Mouse (Mus musculus) R1 (cell line): Measurements from ENCODE around the gene 1190005I06Rik.
"Not testable (repeated sequence)": the region's sequence is repeated elsewhere in the genome, so short reads cannot be mapped to it uniquely, and the experiment has no call there.

ENCODE experiments used
- DNase-seq: peaks from one replicate; pipeline ENCODE4 v3.0.0-alpha.2; 2018; ENCODE audit warnings: low read depth, low spot score

1190005I06Rik gene

DNA sequence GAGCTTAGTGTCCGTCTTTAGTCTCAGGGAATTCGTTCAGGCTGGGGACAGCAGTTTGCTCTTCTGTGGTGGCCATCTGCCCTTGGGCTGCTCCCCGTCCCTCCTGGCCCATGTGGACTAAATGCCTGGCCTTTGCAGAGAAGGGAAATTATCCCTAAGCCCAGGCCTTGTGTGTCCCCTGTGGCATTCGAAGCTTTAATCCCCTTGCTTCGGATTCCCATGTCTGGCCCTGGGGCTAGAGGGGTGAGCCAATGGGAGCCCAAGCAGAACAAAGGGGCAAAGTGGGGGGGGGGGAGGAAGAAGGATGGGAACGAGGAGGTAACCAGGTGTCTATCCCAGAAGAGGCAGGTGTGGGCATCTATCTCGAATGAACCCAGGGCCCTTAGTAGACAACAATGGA is at the start of gene 1190005I06Rik:
Gene 1190005I06Rik (minus strand): TSS at position 101 of the 400 bp plus-strand sequence.
- DNase-seq = no peak

DNA sequence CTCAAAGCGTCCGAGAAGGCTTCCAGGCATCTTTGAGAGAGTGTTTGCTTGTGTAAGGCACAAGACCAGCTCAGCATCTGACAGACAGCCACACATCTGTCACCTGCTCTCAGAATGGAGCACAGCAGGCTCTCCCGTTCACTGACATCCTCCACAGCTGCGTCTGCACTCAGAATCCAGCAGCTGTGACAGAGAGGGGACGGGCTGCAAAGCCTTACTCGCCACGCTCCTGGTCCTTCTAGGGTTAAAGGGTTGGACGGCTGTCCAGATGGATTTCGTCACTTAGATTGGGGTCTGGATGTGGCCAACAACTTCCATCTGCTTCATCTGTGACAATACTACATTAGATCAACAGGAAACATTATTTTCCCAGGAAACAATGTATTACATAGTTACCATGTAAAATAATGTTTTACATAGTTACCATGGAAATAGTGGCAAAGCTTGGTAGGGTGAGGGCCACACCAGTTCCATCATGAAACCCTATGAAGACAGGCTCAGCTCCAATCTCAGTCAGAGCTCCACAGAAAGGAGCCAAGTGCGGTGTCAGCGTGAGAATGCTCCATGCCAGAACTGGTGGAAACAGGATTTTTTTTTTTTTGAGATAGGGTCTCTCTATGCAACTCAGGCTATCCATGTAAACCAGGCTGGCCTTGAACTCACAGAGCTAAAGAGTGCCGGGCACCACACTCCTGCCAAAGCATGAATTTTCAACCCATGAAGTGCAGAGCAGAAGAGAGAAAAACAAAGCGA is 49.1 kb upstream of the 1190005I06Rik start:
- DNase-seq = no peak

GRCm38 (mm10) chr8:120693861-120694493 is 46.5 kb upstream of the 1190005I06Rik start:
- DNase-seq = peak; percentile 88

- DNase-seq = no peak
Observed at GRCm38 (mm10) chr8:120692934-120693333, 45.5 kb upstream of the 1190005I06Rik start.

GRCm38 (mm10) chr8:120688511-120688910 is 41.1 kb upstream of the 1190005I06Rik start:
- DNase-seq = no peak

DNA sequence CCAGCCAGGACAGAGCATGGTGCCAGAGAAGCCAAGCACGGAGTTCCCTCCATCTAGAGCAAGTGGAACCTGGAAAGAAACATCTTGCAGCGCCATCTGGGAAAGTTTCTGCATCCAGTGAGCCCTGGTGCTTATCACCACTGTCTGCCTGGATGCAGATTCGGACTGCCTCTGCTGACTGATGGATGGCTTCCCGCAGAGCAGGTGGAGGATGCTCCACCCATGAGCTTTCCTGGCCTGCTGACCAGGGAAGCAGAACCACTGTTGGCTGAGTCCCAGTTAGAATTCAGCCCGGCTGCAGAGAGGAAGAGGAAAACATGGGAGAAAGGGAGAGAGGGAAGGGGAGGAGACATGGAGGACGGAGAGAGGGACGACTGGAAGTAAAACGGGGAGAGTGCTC is 40.4 kb upstream of the 1190005I06Rik start:
- DNase-seq = no peak

GRCm38 (mm10) chr8:120686576-120686975 is 39.1 kb upstream of the 1190005I06Rik start:
- DNase-seq = no peak

DNA sequence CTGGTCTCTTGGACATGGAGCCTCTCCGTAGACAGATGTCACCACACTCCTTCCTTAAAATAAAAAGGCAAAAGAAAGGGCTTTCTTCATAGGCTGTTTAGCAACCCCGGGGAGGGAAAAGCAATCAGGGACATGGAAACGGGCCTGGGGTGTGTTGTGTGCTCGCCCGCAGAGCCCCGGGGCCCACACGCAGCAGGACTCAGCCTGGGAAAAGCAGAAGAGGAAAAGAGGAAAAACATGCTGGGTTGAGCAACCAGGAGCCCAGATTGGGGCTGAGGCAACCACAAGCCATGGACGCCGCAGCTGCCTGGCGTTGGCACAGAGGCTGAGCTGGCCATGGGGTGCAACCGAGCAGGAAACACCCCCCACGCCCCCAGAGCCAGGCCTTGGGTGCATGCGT is 38.6 kb upstream of the 1190005I06Rik start:
- DNase-seq = no peak

DNA sequence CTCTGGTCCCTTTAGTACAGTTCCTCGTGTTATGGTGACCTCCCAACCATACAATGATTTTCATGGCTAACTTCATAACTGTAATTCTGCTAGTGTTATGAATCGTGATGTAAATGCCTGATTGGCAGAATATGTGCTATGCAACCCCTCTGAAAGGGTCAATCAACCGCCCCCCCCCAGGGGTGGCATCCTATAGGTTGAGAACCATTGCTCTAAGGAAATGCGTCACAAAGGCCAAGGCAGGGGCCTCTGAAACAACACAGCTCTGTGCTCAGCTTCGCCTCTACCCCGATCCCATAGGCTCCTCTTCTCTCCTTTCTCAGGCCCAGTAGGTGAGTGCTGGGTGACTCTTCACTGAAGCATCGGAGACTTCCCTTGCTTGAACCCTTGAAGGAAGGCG is 38.2 kb upstream of the 1190005I06Rik start:
- no peak for DNase-seq

- DNase-seq = no peak
Observed at GRCm38 (mm10) chr8:120685097-120685496, 37.7 kb upstream of the 1190005I06Rik start.

DNA sequence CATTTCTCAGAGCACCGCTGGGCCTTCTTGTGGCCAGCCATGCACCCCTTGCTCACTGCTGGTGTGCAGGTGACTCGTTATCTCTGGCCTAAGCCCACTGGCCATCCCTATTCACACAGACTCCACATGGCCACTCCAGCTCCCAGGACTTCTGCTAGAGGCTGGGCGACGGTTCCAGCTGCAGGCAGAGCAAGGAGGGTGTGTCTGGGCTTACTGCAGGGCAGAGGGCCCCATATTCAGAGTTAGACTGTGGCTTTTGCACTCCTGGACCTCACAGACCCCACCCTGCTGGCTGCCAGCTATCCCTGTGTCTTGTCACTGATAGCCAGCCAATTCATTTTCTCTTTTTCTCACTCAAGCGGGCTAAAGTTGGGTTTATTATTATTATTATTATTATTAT is 36.6 kb upstream of the 1190005I06Rik start:
- DNase-seq = no peak

DNA sequence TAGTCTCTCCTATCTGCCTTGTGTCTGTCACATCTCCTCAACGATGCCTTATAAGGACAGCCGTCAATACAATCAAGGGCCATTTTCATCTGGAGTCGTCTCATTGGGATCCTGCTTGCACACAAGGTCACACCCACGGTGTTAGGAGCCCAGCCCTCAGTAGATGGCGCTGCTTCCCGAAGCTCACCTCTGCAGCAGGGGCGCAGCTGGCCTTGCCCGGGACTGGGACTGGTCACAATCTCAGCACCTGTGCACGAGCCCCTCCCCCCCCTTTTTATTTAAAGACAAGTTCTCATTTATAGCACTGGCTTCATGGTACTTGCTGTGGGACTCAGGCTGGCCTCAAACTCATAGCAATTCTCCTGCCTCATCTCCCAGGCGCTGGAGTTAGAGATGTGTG is 36.2 kb upstream of the 1190005I06Rik start:
- peak; percentile 73 for DNase-seq

- DNase-seq = no peak
Observed at GRCm38 (mm10) chr8:120681113-120681512, 33.7 kb upstream of the 1190005I06Rik start.

GRCm38 (mm10) chr8:120680405-120680804 is 33.0 kb upstream of the 1190005I06Rik start:
- DNase-seq = not testable (repeated sequence)

DNA sequence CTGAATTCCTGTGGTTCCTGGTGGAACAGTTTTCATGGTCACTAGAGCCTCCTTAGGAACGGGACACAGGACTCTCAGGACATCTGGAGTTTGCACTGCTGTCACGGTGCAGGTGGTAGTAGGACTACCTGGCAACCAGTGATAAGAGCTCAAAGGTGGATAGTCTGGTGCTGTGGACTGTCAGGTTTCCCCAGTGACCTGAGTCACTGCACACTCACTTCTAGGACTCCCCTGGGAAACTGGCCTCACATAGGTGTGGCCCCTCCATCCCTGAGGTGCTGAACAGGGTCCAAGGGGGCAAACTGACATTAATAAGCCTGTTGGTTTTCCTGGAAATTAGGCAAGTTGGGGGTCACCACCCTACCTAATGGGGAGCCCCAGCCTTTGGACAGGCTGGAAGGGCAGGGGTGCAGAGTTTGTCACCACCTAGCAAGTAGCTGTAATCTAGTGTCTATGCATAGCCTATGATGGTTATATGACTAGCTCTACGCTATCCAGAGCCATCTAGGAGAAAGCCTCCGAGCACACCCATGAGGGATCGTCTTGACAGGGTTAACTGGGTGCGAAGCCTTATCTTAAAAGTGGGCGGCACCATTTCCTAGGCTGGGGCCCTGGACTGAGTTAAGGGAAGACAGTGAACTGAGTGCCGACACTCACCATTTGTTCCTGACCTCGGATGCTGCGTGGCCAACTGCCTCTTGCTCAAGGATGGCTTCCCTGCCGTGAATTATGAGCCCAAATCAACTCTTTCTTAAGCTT is 32.4 kb upstream of the 1190005I06Rik start:
- DNase-seq = no peak

- peak; percentile 88 for DNase-seq
Observed at GRCm38 (mm10) chr8:120678447-120678846, 31.0 kb upstream of the 1190005I06Rik start.

DNA sequence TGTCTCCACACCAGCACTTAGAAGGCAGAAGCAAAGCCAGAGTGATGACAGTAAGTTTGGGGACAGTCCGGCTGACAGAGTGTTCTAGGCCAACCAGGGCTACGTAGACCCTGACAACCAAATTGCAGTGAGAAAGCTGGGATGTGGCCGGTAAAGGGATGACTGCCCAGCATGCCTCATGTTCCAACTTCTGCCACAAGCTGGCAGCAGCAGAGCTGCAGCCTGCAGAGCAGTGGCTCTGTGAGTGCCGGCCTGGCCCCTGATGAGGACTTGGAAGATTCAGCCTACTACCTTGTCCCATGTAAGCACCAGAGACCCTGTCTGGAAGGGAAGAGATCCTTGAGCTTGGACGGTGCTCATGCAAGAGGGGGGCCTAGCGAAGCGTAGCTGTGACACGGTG is 28.3 kb upstream of the 1190005I06Rik start:
- no peak for DNase-seq

GRCm38 (mm10) chr8:120673298-120673697 is 25.9 kb upstream of the 1190005I06Rik start:
- no peak for DNase-seq

DNA sequence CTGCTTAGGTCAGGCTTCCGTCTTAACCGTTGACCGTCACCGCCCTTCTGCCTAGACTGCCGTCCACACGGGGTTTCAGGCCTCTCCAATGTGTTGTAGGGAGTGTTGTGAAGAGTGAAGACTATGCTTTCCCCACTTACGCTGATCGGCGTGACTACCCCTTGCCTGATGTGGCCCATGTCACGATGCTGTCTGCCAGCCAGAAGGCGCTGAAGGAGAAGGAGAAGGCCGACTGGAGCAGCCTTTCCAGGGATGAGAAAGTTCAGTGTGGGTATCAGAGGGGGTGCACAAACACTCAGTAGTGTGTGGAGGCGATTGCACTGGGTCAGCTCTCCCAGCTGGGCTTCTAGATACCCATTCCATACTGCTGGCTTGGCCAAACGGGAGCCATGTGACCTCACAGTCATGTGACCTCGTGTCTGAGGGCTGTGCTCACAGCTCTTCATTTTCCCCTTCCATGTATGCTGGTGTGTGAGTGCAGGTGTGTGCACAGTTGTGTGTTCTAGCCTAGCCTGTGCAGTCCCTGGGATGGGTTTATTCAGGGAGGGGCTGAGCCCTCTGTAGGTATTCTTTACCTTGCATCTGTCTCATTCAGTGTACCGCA is 25.3 kb upstream of the 1190005I06Rik start:
- DNase-seq = peak; percentile 44

- DNase-seq = peak; percentile 89
Observed at GRCm38 (mm10) chr8:120671775-120672174, 24.3 kb upstream of the 1190005I06Rik start.

GRCm38 (mm10) chr8:120668374-120668905 is 21.0 kb upstream of the 1190005I06Rik start, which contains the start of gene Emc8:
Gene Emc8 (minus strand): TSS chr8:120668573.
- DNase-seq = no peak
